Mouse (Mus musculus) CH12.LX (cell line): ENCODE data around the gene Ebf4. TPM values are rescaled to one million over a fixed set of nuclear protein-coding genes. Genes with fewer than 3 reads are reported as not detected.

Experiments
- DNase-seq: peaks from one replicate; pipeline ENCODE4 v3.0.0-alpha.2; 2013; ENCODE audit errors: extremely low read depth
- H3K27ac ChIP-seq: 2 replicates; pipeline ENCODE4 v1.5.1; 2012; ENCODE audit warnings: low read depth, mild to moderate bottlenecking, control low read depth, moderate library complexity; ENCODE audit not compliant: insufficient read depth
- H3K27me3 ChIP-seq: replicated peaks from 2 replicates; pipeline ENCODE3; 2012; ENCODE audit warnings: inconsistent platforms
- H3K36me3 ChIP-seq, 2 experiments: replicated peaks in 1 of 2; 2 replicates each; pipeline versions ENCODE3 to v1.6.1; 2012; ENCODE audit warnings: inconsistent platforms in 1 of 2, low read length in 1 of 2, mild to moderate bottlenecking in 1 of 2, mixed read lengths in 1 of 2, moderate library complexity in 1 of 2; ENCODE audit not compliant: control insufficient read depth in 1 of 2, insufficient read depth in 1 of 2
- H3K4me1 ChIP-seq, 2 experiments: 2 replicates each; pipeline ENCODE4 v1.6.1; 2012; ENCODE audit warnings: inconsistent platforms in 1 of 2, moderate library complexity in 1 of 2; ENCODE audit not compliant: insufficient read depth in 2 of 2, control insufficient read depth in 1 of 2
- H3K4me2 ChIP-seq: 2 replicates; pipeline ENCODE4 v1.6.1; 2012; ENCODE audit warnings: low read depth, mild to moderate bottlenecking, control low read depth; ENCODE audit not compliant: poor library complexity, insufficient read depth, severe bottlenecking
- H3K4me3 ChIP-seq, 3 experiments: fragments of 150-350 bp in 1 of 3; sonication (generic) in 1 of 3; replicated peaks in 1 of 3; 2 replicates each; pipeline versions ENCODE3 to v1.5.1; 2011 to 2012; ENCODE audit warnings: low read depth in 2 of 3, low read length in 2 of 3, mild to moderate bottlenecking in 2 of 3, moderate library complexity in 2 of 3, control low read depth in 1 of 3, improper control_type of control experiment in 1 of 3, inconsistent platforms in 1 of 3, mixed read lengths in 1 of 3; ENCODE audit not compliant: poor library complexity in 1 of 3
- H3K79me2 ChIP-seq: replicated peaks from 2 replicates; pipeline ENCODE4 v1.6.1; 2012; ENCODE audit warnings: mild to moderate bottlenecking, moderate library complexity; ENCODE audit not compliant: control insufficient read depth, poor library complexity, insufficient read depth, severe bottlenecking; ENCODE audit errors: extremely low read depth
- H3K9ac ChIP-seq: 2 replicates; pipeline ENCODE4 v1.6.1; 2012; ENCODE audit warnings: low read depth, mild to moderate bottlenecking, control low read depth, moderate library complexity; ENCODE audit not compliant: insufficient read depth
- H3K9me3 ChIP-seq: replicated peaks from 2 replicates; pipeline ENCODE3; 2012; ENCODE audit warnings: low read length, inconsistent platforms, mixed read lengths
- BHLHE40 ChIP-seq: IDR thresholded peaks from 2 replicates; pipeline ENCODE4 v1.6.1; 2011; ENCODE audit warnings: mild to moderate bottlenecking, low read depth, low read length, improper control_type of control experiment
- CHD2 ChIP-seq: IDR thresholded peaks from 2 replicates; pipeline ENCODE4 v1.6.1; 2011; ENCODE audit warnings: low read length, improper control_type of control experiment
- CTCF ChIP-seq, 2 experiments: IDR thresholded peaks in 1 of 2; conservative IDR thresholded peaks in 1 of 2; 2 replicates each; pipeline ENCODE4 v1.5.1; 2011 to 2012; ENCODE audit warnings: low read depth in 2 of 2, low read length in 2 of 2, improper control_type of control experiment in 1 of 2, inconsistent platforms in 1 of 2, mild to moderate bottlenecking in 1 of 2, moderate library complexity in 1 of 2
- E2F4 ChIP-seq: IDR thresholded peaks from 2 replicates; pipeline ENCODE4 v1.6.1; 2011; ENCODE audit warnings: low read depth, low read length, improper control_type of control experiment; ENCODE audit not compliant: insufficient replicate concordance
- ELF1 ChIP-seq: IDR thresholded peaks from 2 replicates; pipeline ENCODE4 v1.6.1; 2014; ENCODE audit warnings: low read depth, mild to moderate bottlenecking, inconsistent platforms, low read length, improper control_type of control experiment
- HCFC1 ChIP-seq: IDR thresholded peaks from 2 replicates; pipeline ENCODE4 v1.6.1; 2012; ENCODE audit warnings: low read depth, mild to moderate bottlenecking, inconsistent platforms, low read length, improper control_type of control experiment
- IRF4 ChIP-seq: IDR thresholded peaks from 2 replicates; pipeline ENCODE4 v1.6.1; 2014; ENCODE audit warnings: low read depth, mild to moderate bottlenecking, inconsistent platforms, low read length, improper control_type of control experiment
- JUN ChIP-seq: IDR thresholded peaks from 2 replicates; pipeline ENCODE4 v1.6.1; 2011; ENCODE audit warnings: low read depth, mild to moderate bottlenecking, low read length, improper control_type of control experiment, moderate library complexity; ENCODE audit not compliant: insufficient read depth
- KAT2A ChIP-seq: IDR thresholded peaks from 2 replicates; pipeline ENCODE4 v1.6.1; 2012; ENCODE audit warnings: low read length, improper control_type of control experiment, inconsistent platforms; ENCODE audit not compliant: insufficient replicate concordance
- MAZ ChIP-seq: IDR thresholded peaks from 2 replicates; pipeline ENCODE4 v1.6.1; 2012; ENCODE audit warnings: low read depth, mild to moderate bottlenecking, inconsistent platforms, low read length, improper control_type of control experiment, moderate library complexity
- MEF2A ChIP-seq: IDR thresholded peaks from 2 replicates; pipeline ENCODE4 v1.6.1; 2014; ENCODE audit warnings: low read depth, mild to moderate bottlenecking, inconsistent platforms, low read length, improper control_type of control experiment, borderline replicate concordance
- NRF1 ChIP-seq: IDR thresholded peaks from 2 replicates; pipeline ENCODE4 v1.6.1; 2014; ENCODE audit warnings: low read depth, mild to moderate bottlenecking, inconsistent platforms, low read length, improper control_type of control experiment, moderate library complexity
- PAX5 ChIP-seq: IDR thresholded peaks from 2 replicates; pipeline ENCODE4 v1.6.1; 2012; ENCODE audit warnings: low read length, inconsistent platforms, mixed read lengths
- POLR2A ChIP-seq: IDR thresholded peaks from 2 replicates; pipeline ENCODE4 v1.6.1; 2011; ENCODE audit warnings: low read depth, mild to moderate bottlenecking, improper control_type of control experiment, low read length
- POLR2AphosphoS2 ChIP-seq: IDR thresholded peaks from 2 replicates; pipeline ENCODE4 v1.6.1; 2011; ENCODE audit warnings: low read depth, low read length, improper control_type of control experiment
- RAD21 ChIP-seq: IDR thresholded peaks from 2 replicates; pipeline ENCODE4 v1.6.1; 2011; ENCODE audit warnings: low read depth, mild to moderate bottlenecking, low read length, improper control_type of control experiment, moderate library complexity
- TBP ChIP-seq: conservative IDR thresholded peaks from 2 replicates; pipeline ENCODE4 v1.6.1; 2011; ENCODE audit warnings: low read depth, low read length, improper control_type of control experiment
- TCF12 ChIP-seq: IDR thresholded peaks from 2 replicates; pipeline ENCODE4 v1.6.1; 2014; ENCODE audit warnings: low read depth, mild to moderate bottlenecking, inconsistent platforms, low read length, improper control_type of control experiment
- UBTF ChIP-seq: IDR thresholded peaks from 2 replicates; pipeline ENCODE4 v1.6.1; 2012; ENCODE audit warnings: low read depth, mild to moderate bottlenecking, inconsistent platforms, low read length, improper control_type of control experiment, moderate library complexity
- USF1 ChIP-seq: IDR thresholded peaks from 2 replicates; pipeline ENCODE4 v1.6.1; 2014; ENCODE audit warnings: low read depth, mild to moderate bottlenecking, inconsistent platforms, low read length, improper control_type of control experiment
- USF2 ChIP-seq: conservative IDR thresholded peaks from 2 replicates; pipeline ENCODE4 v1.6.1; 2011; ENCODE audit warnings: low read depth, low read length, improper control_type of control experiment
- ZMIZ1 ChIP-seq: IDR thresholded peaks from 2 replicates; pipeline ENCODE4 v1.6.1; 2012; ENCODE audit warnings: low read depth, mild to moderate bottlenecking, inconsistent platforms, low read length, improper control_type of control experiment
- ZNF384 ChIP-seq: IDR thresholded peaks from 2 replicates; pipeline ENCODE4 v1.6.1; 2012; ENCODE audit warnings: low read depth, low read length, improper control_type of control experiment, inconsistent platforms
- dilution Hi-C: fragments of 300-500 bp; cut with MboI; formaldehyde crosslinking; loops from 2 replicates; pipeline ENCODE4 v1.14.3; 2020; ENCODE audit warnings: low sequenced_read_pairs; ENCODE audit not compliant: extremely low pct_unique_long_range_greater_than_20kb, extremely low pct_ligation_motif_present
- in situ Hi-C: fragments of 300-500 bp; cut with MboI; formaldehyde crosslinking; loops from 3 replicates; pipeline ENCODE4 v1.14.3; 2019; ENCODE audit warnings: low sequenced_read_pairs, low pct_ligation_motif_present, low pct_unique_long_range_greater_than_20kb, mixed read lengths
- polyA plus RNA-seq: library from polyadenylated mRNA; unstranded; fragments of >175 nt; gene quantifications from 2 replicates; pipeline ENCODE4 v1.2.1, GENCODE M21; 2012; ENCODE audit warnings: low read depth; ENCODE audit not compliant: insufficient read length
- total RNA-seq, 2 experiments: library from RNA; depleted of rRNA; stranded (reverse); fragments of 300-350 nt in 1 of 2; fragments of >200 nt in 1 of 2; gene quantifications; 2 replicates each; pipeline ENCODE4 v1.2.3; 2012 to 2014

Gene Ebf4
- total and polyA plus RNA-seq, 3 experiments = 0.13 TPM; not detected in 2

- Histone ChIP-seq H3K4me3 (no peak overlapping the region), H3K9ac (no peak overlapping the region), H3K4me1 (peaks cover 5 to 6% of the 10 kb centered on the region in 2 experiments; a peak in 3 of 4 replicates), H3K27me3 (peaks cover 21% of the 10 kb centered on the region), H3K27ac (no peak overlapping the region), H3K4me2 (no peak overlapping the region), H3K79me2 (no peaks in the 10 kb centered on the region), H3K9me3 (no peaks in the 10 kb centered on the region), H3K36me3 (no peaks in the 10 kb centered on the region)
- in situ Hi-C loops = no loop called here
- dilution Hi-C loops = no loop called here
- no peak for DNase-seq
- no peak for TF ChIP-seq USF1
- TF ChIP-seq POLR2AphosphoS2 = no peak
- no peak for TF ChIP-seq MEF2A
- no peak for TF ChIP-seq BHLHE40
- TF ChIP-seq ZNF384 = no peak
- no peak for TF ChIP-seq IRF4
- TF ChIP-seq JUN = no peak
- no peak for TF ChIP-seq RAD21
- TF ChIP-seq ZMIZ1 = no peak
- TF ChIP-seq UBTF = no peak
- TF ChIP-seq PAX5 = no peak
- no peak for TF ChIP-seq KAT2A
- TF ChIP-seq HCFC1 = no peak
- no peak for TF ChIP-seq ELF1
- TF ChIP-seq CHD2 = no peak
- TF ChIP-seq POLR2A = no peak
- no peak for TF ChIP-seq MAZ
- no peak for TF ChIP-seq TCF12
These were observed 58.4 kb downstream of the Ebf4 start for GRCm38 (mm10) chr2:130353411-130353810.

- Histone ChIP-seq H3K9me3 (no peaks in the 10 kb centered on the region), H3K9ac (no peak overlapping the region), H3K79me2 (no peaks in the 10 kb centered on the region), H3K36me3 (no peaks in the 10 kb centered on the region), H3K27me3 (peaks cover 21% of the 10 kb centered on the region), H3K27ac (no peak overlapping the region), H3K4me1 (peaks cover 5 to 11% of the 10 kb centered on the region in 2 experiments; a peak in 3 of 4 replicates), H3K4me2 (no peak overlapping the region), H3K4me3 (no peak overlapping the region)
- in situ Hi-C loops (no loop called here), dilution Hi-C loops (no loop called here)
- DNase-seq = no peak
- no peak for TF ChIP-seq CTCF (conservative IDR thresholded peaks at IDR 0.05 in 1 of 2, IDR thresholded peaks at IDR 0.05 in 1 of 2; ENCODE audit: low read depth in 2 of 2, low read length in 2 of 2)
- TF ChIP-seq USF2 = no peak
- no peak for TF ChIP-seq NRF1
- TF ChIP-seq RAD21 = no peak
- TF ChIP-seq ZNF384 = no peak
- TF ChIP-seq E2F4 = no peak
- TF ChIP-seq POLR2A = no peak
- no peak for TF ChIP-seq PAX5
- TF ChIP-seq TBP = no peak
These were observed 58.9 kb downstream of the Ebf4 start for GRCm38 (mm10) chr2:130353889-130354288.
